Mouse (Mus musculus) erythroblast, embryonic 14.5 days (primary cell): ENCODE measurements around the gene Optc.

ENCODE experiments used
- GATA1 ChIP-seq: IDR thresholded peaks from 2 replicates; pipeline ENCODE4 v1.6.1; 2012; ENCODE audit warnings: low read length, inconsistent platforms, mixed read lengths
- TAL1 ChIP-seq: IDR thresholded peaks from 3 replicates; pipeline ENCODE4 v1.6.1; 2012; ENCODE audit warnings: low read length, inconsistent platforms, mixed read lengths

GRCm38 (mm10) chr1:133951598-133951997 lies 43.8 kb upstream of the Optc start:
- TF ChIP-seq GATA1, result no peak
- no peak for TF ChIP-seq TAL1
